Mouse (Mus musculus) small intestine, adult 2 months (tissue): Measurements from ENCODE around the gene Gm11213.

Source experiments
- CTCF ChIP-seq: fragments of 200-500 bp; IDR thresholded peaks from 2 replicates; pipeline ENCODE4 v1.5.1; 2012; ENCODE audit warnings: low read depth, mild to moderate bottlenecking, control low read depth, inconsistent platforms, low read length, moderate library complexity, mixed read lengths; ENCODE audit not compliant: insufficient replicate concordance, insufficient read length; ENCODE audit errors: extremely low read depth
- POLR2A ChIP-seq: fragments of 200-500 bp; IDR thresholded peaks from 2 replicates; pipeline ENCODE4 v1.6.1; 2012; ENCODE audit warnings: low read depth, mild to moderate bottlenecking, control low read depth, inconsistent platforms, low read length, moderate library complexity

GRCm38 (mm10) chr4:63638603-63639002, 33.5 kb upstream of the Gm11213 start:
- TF ChIP-seq CTCF (no peak), POLR2A (no peak)
